Mouse (Mus musculus) bone marrow, adult 2 months (tissue): Measurements from ENCODE around the gene Samd5.

Experiments used
- CTCF ChIP-seq: fragments of 200-500 bp; IDR thresholded peaks from 2 replicates; pipeline ENCODE4 v1.5.1; 2011; ENCODE audit warnings: low read length, control low read depth; ENCODE audit not compliant: control insufficient read depth, insufficient read depth
- POLR2A ChIP-seq: fragments of 200-500 bp; IDR thresholded peaks from 2 replicates; pipeline ENCODE4 v1.6.1; 2011; ENCODE audit warnings: low read depth, mild to moderate bottlenecking, control low read depth, low read length, borderline replicate concordance; ENCODE audit not compliant: control insufficient read depth

DNA sequence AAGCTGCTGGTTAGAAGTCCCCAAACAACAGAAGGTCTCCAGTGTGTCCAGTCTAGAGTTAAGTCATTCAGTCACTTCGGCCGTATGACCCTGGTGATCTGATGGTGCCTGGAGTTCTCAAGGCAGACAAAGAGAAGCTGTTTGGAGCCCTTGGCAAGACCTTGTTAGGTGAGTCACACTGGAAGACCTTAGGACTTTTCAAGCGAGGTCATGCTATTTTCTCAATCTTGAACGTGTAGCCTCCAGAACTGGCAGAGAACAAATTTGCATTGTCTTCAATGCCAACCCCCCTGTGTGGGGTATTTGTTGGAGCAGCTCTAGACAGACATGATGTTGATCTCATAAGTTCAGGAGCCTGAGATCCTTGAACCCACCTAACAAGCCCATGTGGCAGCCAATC lies 6.2 kb downstream of the Samd5 start:
- no peak for TF ChIP-seq POLR2A
- TF ChIP-seq CTCF, result no peak
